Mouse (Mus musculus) spleen, adult 2 months (tissue): ENCODE measurements around the gene Pde2a.

Source experiments
- CTCF ChIP-seq: fragments of 200-500 bp; IDR thresholded peaks from 2 replicates; pipeline ENCODE4 v1.5.1; 2011; ENCODE audit warnings: mild to moderate bottlenecking, inconsistent platforms; ENCODE audit not compliant: insufficient read depth, insufficient read length, insufficient replicate concordance; ENCODE audit errors: extremely low read depth
- POLR2A ChIP-seq: fragments of 200-500 bp; IDR thresholded peaks from 2 replicates; pipeline ENCODE4 v1.6.1; 2011; ENCODE audit warnings: low read depth, low read length, inconsistent platforms

GRCm38 (mm10) chr7:101385331-101385733 is 36.2 kb upstream of the Pde2a start:
- no peak for TF ChIP-seq POLR2A
- no peak for TF ChIP-seq CTCF
